Mouse (Mus musculus): Measurements from ENCODE around the gene Cpxm2. TPM values are rescaled to one million over a fixed set of nuclear protein-coding genes. Genes with fewer than 3 reads are reported as not detected.

The Cpxm2 gene
- polyA plus RNA-seq (2011; ENCODE audit: insufficient read depth, insufficient read length, low replicate concordance, missing spikeins) = not detected in 2 replicates

DNA sequence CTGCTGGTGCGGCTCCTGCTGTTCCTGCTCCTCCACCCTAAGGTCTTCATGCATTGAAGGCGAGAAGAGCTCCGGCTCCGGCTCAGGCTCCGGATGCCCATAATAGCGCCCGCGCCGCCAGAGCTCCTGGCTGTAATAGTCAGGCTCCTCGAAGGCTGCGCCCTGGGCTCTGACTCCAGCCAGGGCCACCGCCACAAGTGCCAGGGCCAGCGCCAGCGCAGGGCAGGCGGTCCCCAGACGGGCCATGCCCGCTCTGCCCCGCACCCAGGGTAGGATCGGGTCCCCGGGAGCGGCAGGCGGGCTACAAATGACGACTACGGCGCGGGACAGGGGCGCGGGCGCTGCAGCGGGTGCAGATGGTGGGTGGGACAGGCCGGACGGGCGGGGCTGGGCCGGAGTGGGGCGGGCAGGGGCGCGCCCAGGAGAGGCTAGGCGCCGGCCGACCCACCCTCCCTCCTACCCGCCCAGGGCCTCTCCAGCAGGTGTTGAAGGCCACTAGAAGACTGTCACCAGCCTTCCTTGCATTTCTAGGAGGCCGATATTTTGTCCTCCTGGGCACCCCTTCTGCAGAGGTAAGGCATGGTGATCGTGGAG lies at the start of gene Cpxm2:
Cpxm2 (minus strand) TSS at position 372 of the 594 bp plus-strand sequence.
- Histone ChIP-seq H3K4me1 (ENCODE audit: control insufficient read depth, insufficient read depth, low read length) (no peaks in the 10 kb centered on the region), H3K4me3 (replicated peaks; ENCODE audit: control insufficient read depth, low read depth, low read length) (no peak within 1 kb of the TSS), H3K27ac (ENCODE audit: control insufficient read depth, insufficient read depth, low read depth, low read length, poor library complexity) (no peak within 1 kb of the TSS)
- no peak for TF ChIP-seq CTCF (IDR thresholded peaks at IDR 0.05; ENCODE audit: control insufficient read depth, insufficient read depth, low read length)
- no peak for TF ChIP-seq POLR2A (IDR thresholded peaks at IDR 0.05; ENCODE audit: borderline replicate concordance, control insufficient read depth, low read depth, low read length)
- 6% methylated on average over 41 of the region's 43 CpGs for WGBS

DNA sequence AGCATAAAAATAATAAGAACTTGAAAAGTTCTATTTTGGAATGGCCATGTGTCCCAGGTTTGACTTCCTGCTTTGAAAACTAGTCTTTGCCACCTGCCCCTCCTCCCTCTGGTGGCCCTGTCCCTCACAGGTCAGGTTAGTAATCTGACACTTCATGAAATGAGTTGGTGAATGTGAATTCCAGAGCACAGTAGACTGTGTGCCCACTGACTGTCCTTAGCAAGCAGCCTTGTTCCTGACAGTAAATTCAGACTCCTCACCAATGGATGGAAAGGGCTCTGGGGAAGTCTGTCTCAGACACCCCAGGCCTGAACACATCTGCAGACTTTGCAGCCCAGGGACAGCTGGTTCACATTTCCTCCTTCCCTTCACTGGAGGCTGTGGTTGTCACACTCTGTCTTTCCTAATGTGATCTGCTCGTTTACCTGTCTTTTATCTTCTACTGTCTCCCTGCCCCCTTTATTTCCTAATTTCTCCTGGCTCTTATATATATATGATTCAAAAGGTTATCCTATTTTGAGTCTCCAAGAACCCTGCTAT lies 49.6 kb upstream of the Cpxm2 start:
- Histone ChIP-seq H3K27ac (ENCODE audit: control insufficient read depth, insufficient read depth, low read depth, low read length, poor library complexity) (no peak overlapping the region), H3K4me1 (ENCODE audit: control insufficient read depth, insufficient read depth, low read length) (no peaks in the 10 kb centered on the region), H3K4me3 (replicated peaks; ENCODE audit: control insufficient read depth, low read depth, low read length) (no peak overlapping the region)
- TF ChIP-seq POLR2A (IDR thresholded peaks at IDR 0.05; ENCODE audit: borderline replicate concordance, control insufficient read depth, low read depth, low read length) = no peak
- no peak for TF ChIP-seq CTCF (IDR thresholded peaks at IDR 0.05; ENCODE audit: control insufficient read depth, insufficient read depth, low read length)
- 17% methylated on average over 1 of the region's 1 CpGs for WGBS

- Histone ChIP-seq H3K4me3 (replicated peaks; ENCODE audit: control insufficient read depth, low read depth, low read length) (no peak overlapping the region), H3K4me1 (ENCODE audit: control insufficient read depth, insufficient read depth, low read length) (no peaks in the 10 kb centered on the region), H3K27ac (ENCODE audit: control insufficient read depth, insufficient read depth, low read depth, low read length, poor library complexity) (no peak overlapping the region)
- TF ChIP-seq POLR2A (IDR thresholded peaks at IDR 0.05; ENCODE audit: borderline replicate concordance, control insufficient read depth, low read depth, low read length) (no peak), CTCF (IDR thresholded peaks at IDR 0.05; ENCODE audit: control insufficient read depth, insufficient read depth, low read length) (no peak)
- 56% methylated on average over 6 of the region's 6 CpGs for WGBS
Observed at GRCm38 (mm10) chr7:132199686-132200085, 45.1 kb upstream of the Cpxm2 start.

GRCm38 (mm10) chr7:132198806-132199205 lies 44.3 kb upstream of the Cpxm2 start:
- TF ChIP-seq CTCF (IDR thresholded peaks at IDR 0.05; ENCODE audit: control insufficient read depth, insufficient read depth, low read length) (no peak), POLR2A (IDR thresholded peaks at IDR 0.05; ENCODE audit: borderline replicate concordance, control insufficient read depth, low read depth, low read length) (no peak)
- Histone ChIP-seq H3K27ac (ENCODE audit: control insufficient read depth, insufficient read depth, low read depth, low read length, poor library complexity) (no peak overlapping the region), H3K4me3 (replicated peaks; ENCODE audit: control insufficient read depth, low read depth, low read length) (no peak overlapping the region), H3K4me1 (ENCODE audit: control insufficient read depth, insufficient read depth, low read length) (no peaks in the 10 kb centered on the region)
- WGBS = 73% methylated on average over 1 of the region's 1 CpGs

DNA sequence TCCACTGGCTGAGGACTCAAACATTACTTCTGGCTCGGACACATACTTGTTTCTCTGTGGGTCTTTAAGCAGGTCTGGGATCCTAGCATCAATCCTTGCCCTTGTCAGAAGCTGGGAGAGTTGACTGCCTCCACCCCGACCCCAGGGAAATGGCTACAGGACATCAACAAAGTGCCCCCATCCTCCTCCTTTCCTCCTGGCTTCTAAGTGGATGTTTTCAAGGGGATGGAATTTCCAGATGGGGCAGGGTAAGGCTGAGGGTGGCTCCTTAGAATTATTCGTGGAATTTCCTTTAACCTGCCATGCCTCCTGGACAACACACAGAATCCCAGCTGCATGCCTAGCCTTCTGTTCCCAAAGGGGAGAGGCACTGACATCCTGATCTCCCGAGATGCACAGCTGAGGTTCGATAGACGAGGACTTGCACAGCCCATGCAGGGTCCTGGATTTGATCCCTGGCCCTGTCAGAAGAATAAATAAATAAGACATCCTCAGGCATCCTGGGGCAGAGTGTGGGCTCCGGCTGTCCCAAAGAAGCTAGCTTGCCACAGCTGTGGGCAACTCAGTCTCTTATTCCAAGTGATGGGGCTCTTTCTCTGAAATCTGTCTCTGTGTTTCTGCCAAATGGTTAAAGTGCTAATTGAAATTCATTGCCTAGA lies 43.4 kb upstream of the Cpxm2 start:
- Histone ChIP-seq H3K4me1 (ENCODE audit: control insufficient read depth, insufficient read depth, low read length) (no peaks in the 10 kb centered on the region), H3K27ac (ENCODE audit: control insufficient read depth, insufficient read depth, low read depth, low read length, poor library complexity) (no peak overlapping the region), H3K4me3 (replicated peaks; ENCODE audit: control insufficient read depth, low read depth, low read length) (no peak overlapping the region)
- TF ChIP-seq POLR2A (IDR thresholded peaks at IDR 0.05; ENCODE audit: borderline replicate concordance, control insufficient read depth, low read depth, low read length) (no peak), CTCF (IDR thresholded peaks at IDR 0.05; ENCODE audit: control insufficient read depth, insufficient read depth, low read length) (no peak)
- WGBS = 39% methylated on average over 7 of the region's 7 CpGs

DNA sequence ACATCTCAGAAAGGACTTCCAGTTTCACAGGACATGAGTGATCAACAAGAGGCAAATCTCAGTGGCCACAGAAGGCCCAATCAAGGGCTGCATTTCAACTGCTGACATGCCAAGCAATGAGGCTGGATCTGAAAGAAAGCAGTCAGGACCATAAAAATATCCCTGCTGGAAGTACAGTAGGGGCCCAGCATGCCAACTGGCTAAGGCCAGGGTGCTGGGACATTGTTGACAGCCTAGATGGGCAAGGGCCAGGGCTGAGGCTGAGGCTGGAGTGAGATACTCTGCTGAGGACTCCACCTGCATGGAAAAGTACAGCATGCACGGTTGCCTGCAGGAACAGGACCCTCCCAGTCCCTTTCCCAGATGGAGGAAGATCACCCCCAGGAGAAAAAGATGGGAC lies 42.0 kb upstream of the Cpxm2 start:
- Histone ChIP-seq H3K4me3 (replicated peaks; ENCODE audit: control insufficient read depth, low read depth, low read length) (no peak overlapping the region), H3K27ac (ENCODE audit: control insufficient read depth, insufficient read depth, low read depth, low read length, poor library complexity) (no peak overlapping the region), H3K4me1 (ENCODE audit: control insufficient read depth, insufficient read depth, low read length) (no peaks in the 10 kb centered on the region)
- WGBS = 58% methylated on average over 1 of the region's 1 CpGs
- TF ChIP-seq CTCF (IDR thresholded peaks at IDR 0.05; ENCODE audit: control insufficient read depth, insufficient read depth, low read length) (no peak), POLR2A (IDR thresholded peaks at IDR 0.05; ENCODE audit: borderline replicate concordance, control insufficient read depth, low read depth, low read length) (no peak)

DNA sequence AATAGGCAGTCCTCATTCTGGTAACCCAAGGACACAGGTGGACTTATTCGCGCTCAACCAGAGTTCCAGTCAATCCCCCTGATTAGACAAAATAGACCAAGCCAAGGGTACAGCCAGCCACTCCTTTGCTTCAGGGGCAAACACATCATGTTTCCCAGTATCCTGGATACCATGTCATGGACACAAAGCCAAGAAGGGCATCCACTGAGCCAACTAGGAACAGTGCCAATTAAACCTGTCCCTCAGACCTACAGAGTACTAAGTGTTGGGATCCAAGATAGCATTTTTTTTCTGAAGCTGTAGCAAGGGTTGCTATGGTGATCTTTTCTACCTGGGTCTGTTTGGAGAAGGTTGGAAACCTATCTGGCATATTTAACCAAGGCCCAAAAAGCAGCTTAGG lies 39.1 kb upstream of the Cpxm2 start:
- no peaks in the 10 kb centered on the region for H3K4me1 ChIP-seq (ENCODE audit: control insufficient read depth, insufficient read depth, low read length)
- H3K4me3 ChIP-seq (replicated peaks; ENCODE audit: control insufficient read depth, low read depth, low read length) = no peak overlapping the region
- 80% methylated on average over 2 of the region's 2 CpGs for WGBS
- H3K27ac ChIP-seq (ENCODE audit: control insufficient read depth, insufficient read depth, low read depth, low read length, poor library complexity) = no peak overlapping the region
- TF ChIP-seq POLR2A (IDR thresholded peaks at IDR 0.05; ENCODE audit: borderline replicate concordance, control insufficient read depth, low read depth, low read length) = no peak
- no peak for TF ChIP-seq CTCF (IDR thresholded peaks at IDR 0.05; ENCODE audit: control insufficient read depth, insufficient read depth, low read length)

GRCm38 (mm10) chr7:132187456-132187855 lies 32.9 kb upstream of the Cpxm2 start:
- TF ChIP-seq CTCF (IDR thresholded peaks at IDR 0.05; ENCODE audit: control insufficient read depth, insufficient read depth, low read length) (no peak), POLR2A (IDR thresholded peaks at IDR 0.05; ENCODE audit: borderline replicate concordance, control insufficient read depth, low read depth, low read length) (no peak)

More at GRCm38 (mm10) chr7:132187456-132187855, 32.9 kb upstream of the Cpxm2 start:
- Histone ChIP-seq H3K4me3 (replicated peaks; ENCODE audit: control insufficient read depth, low read depth, low read length) (no peak overlapping the region), H3K4me1 (ENCODE audit: control insufficient read depth, insufficient read depth, low read length) (no peaks in the 10 kb centered on the region), H3K27ac (ENCODE audit: control insufficient read depth, insufficient read depth, low read depth, low read length, poor library complexity) (no peak overlapping the region)
- WGBS = 58% methylated on average over 3 of the region's 3 CpGs
